Mouse (Mus musculus) intestine, postnatal 0 days (tissue): ENCODE measurements around the gene Col19a1. TPM values are rescaled to one million over a fixed set of nuclear protein-coding genes. Genes with fewer than 3 reads are reported as not detected.

Source experiments
- ATAC-seq: fragments of 200-750 bp; cut with Nextera tagmentation; 2 replicates; pipeline ENCODE4 v1.8.0; 2017; ENCODE audit warnings: mild to moderate bottlenecking, moderate TSS enrichment, moderate library complexity
- H3K27ac ChIP-seq: fragments of 300-500 bp; sonication (generic); 2 replicates; pipeline ENCODE4 v1.5.1; 2014; ENCODE audit warnings: mild to moderate bottlenecking, low read depth, low read length, moderate library complexity
- H3K27me3 ChIP-seq: fragments of 300-500 bp; sonication (generic); replicated peaks from 2 replicates; pipeline ENCODE4 v1.6.1; 2014; ENCODE audit warnings: low read length, mixed read lengths; ENCODE audit not compliant: control insufficient read depth, insufficient read depth
- H3K36me3 ChIP-seq: fragments of 300-500 bp; sonication (generic); 2 replicates; pipeline ENCODE4 v1.6.1; 2014; ENCODE audit warnings: mild to moderate bottlenecking, moderate library complexity; ENCODE audit not compliant: control insufficient read depth, insufficient read depth
- H3K4me1 ChIP-seq: fragments of 300-500 bp; sonication (generic); replicated peaks from 2 replicates; pipeline ENCODE4 v1.6.1; 2014; ENCODE audit warnings: antibody characterized with exemption, low read length, mixed read lengths; ENCODE audit not compliant: control insufficient read depth, insufficient read depth
- H3K4me2 ChIP-seq: fragments of 300-500 bp; sonication (generic); replicated peaks from 2 replicates; pipeline ENCODE4 v1.6.1; 2014; ENCODE audit warnings: low read depth, mild to moderate bottlenecking, moderate library complexity
- H3K4me3 ChIP-seq: fragments of 300-500 bp; sonication (generic); 2 replicates; pipeline ENCODE4 v1.5.1; 2014; ENCODE audit warnings: low read depth, low read length
- H3K9ac ChIP-seq: fragments of 300-500 bp; sonication (generic); 2 replicates; pipeline ENCODE4 v1.6.1; 2014; ENCODE audit warnings: mild to moderate bottlenecking, low read depth, low read length
- H3K9me3 ChIP-seq: fragments of 300-500 bp; sonication (generic); 2 replicates; pipeline ENCODE4 v1.6.1; 2016; ENCODE audit warnings: mixed run types; ENCODE audit not compliant: control insufficient read depth
- CTCF ChIP-seq: sonication (generic); IDR thresholded peaks from 2 replicates; pipeline ENCODE4 v1.5.1; 2016; ENCODE audit warnings: low read depth, mild to moderate bottlenecking, control low read depth, antibody characterized with exemption, moderate library complexity
- WGBS: fragments of 180-500 bp; shearing (Covaris S2); extraction: QIAGEN DNeasy Blood & Tissue Kit; methylation state at CpG from one replicate; pipeline ENCODE4 v1.1.7; 2014; 5-methylcytosine and 5-hydroxymethylcytosine counted together
- polyA plus RNA-seq: library from polyadenylated mRNA; unstranded; fragments of >200 nt; fragmentation: Nextera tagmentation; extraction: Ambion mirVana; gene quantifications from 2 replicates; pipeline ENCODE4 v1.2.1, GENCODE M21; 2015

Gene Col19a1
- polyA plus RNA-seq, 1 experiment from 2014 or later = 0.38 TPM

DNA sequence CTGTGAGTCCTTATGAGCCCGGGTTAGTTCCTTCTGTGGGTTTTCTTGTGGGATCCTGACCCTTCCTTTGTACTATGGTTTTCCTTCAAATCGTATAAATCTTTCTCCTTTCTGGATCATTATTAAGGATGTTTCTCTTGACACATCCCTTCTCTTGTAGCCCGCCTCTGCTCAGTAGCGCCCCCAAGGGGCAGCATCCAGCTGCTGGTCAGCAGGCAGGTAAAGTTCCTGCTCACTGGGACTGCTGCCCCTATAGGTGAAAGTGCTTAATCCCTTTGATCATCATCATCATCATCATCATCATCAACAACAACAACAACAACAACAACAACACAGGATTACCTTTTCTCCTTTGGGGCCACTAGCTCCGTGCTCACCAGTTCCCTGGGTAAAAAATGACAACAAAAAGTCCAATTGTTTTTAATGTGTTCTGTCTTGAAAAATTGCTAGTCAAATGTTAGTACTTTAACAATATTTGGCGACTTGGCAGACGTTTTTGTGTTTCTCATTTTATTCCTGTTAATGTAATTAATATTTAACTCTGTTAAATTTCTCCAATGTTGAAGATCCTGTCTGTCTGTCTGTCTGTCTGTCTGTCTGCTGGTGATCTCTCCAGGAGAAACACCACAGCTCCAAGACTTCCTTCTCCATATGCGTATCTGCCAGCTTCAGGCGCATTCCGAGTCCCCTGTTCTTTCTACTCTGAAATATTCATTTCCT is 249.6 kb downstream of the Col19a1 start:
- H3K36me3 ChIP-seq = no peaks in the 10 kb centered on the region
- H3K9me3 ChIP-seq = no peaks in the 10 kb centered on the region
- 81% methylated on average over 10 of the region's 10 CpGs for WGBS
- H3K4me2 ChIP-seq = no peak overlapping the region
- no peak for ATAC-seq
- H3K4me3 ChIP-seq = no peak overlapping the region
- no peaks in the 10 kb centered on the region for H3K4me1 ChIP-seq
- no peak overlapping the region for H3K27ac ChIP-seq
- TF ChIP-seq CTCF = no peak
- H3K27me3 ChIP-seq = no peaks in the 10 kb centered on the region
- no peak overlapping the region for H3K9ac ChIP-seq

DNA sequence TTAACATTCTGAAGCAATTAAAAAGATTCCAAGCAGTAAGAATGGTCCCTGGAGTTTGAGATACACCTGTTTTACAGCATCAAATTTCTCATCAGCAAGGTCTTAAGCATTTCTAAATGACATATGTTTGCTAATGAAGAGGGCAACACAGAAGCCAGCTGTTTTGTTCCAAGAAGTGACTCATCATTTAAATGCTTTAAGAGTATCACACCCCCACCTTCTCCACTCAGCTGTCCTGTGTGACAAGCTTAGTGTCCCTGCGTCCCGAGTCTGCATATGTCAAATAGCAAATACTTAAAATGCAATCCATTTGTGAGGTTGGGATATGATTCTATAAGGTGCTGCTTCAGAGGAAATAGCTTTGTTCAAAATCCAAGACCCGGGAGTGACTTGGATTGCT is 251.2 kb downstream of the Col19a1 start:
- ATAC-seq = no peak
- no peaks in the 10 kb centered on the region for H3K4me1 ChIP-seq
- H3K27ac ChIP-seq = no peak overlapping the region
- 77% methylated on average over 3 of the region's 3 CpGs for WGBS
- H3K27me3 ChIP-seq = no peaks in the 10 kb centered on the region
- no peak for TF ChIP-seq CTCF
- no peaks in the 10 kb centered on the region for H3K36me3 ChIP-seq
- H3K9me3 ChIP-seq = no peaks in the 10 kb centered on the region
- H3K9ac ChIP-seq = no peak overlapping the region
- no peak overlapping the region for H3K4me2 ChIP-seq
- H3K4me3 ChIP-seq = no peak overlapping the region

DNA sequence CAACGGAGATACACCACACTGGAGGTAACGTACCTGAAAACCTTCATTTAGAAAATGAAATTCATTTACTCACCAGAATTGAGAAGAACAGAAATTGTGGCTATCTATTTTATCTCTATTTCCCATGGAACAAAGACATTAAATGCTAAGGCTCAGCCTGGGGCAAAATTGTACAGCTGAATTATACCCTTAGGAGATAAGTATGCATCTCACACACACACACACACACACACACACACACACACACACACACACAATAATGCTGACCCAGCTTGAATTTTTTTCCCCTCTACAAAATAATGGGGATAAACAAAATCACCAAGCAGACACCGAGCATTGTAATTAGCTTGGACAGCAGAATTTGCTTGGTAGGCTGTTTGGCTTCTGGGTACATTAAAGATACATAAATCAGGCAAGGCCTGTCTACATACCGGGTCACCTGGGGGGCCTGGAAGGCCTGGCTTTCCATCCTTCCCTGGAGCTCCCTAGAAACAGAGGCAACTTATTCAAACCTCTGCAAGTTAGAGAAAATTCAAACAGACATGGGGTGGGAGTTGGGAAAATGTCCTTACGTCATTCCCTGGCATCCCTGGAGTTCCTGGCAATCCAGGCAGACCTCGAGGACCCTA is 270.2 kb downstream of the Col19a1 start:
- Histone ChIP-seq H3K9ac (no peak overlapping the region), H3K4me2 (no peak overlapping the region), H3K9me3 (no peaks in the 10 kb centered on the region), H3K36me3 (no peaks in the 10 kb centered on the region), H3K27ac (no peak overlapping the region), H3K27me3 (no peaks in the 10 kb centered on the region), H3K4me3 (no peak overlapping the region), H3K4me1 (no peaks in the 10 kb centered on the region)
- TF ChIP-seq CTCF = no peak
- 74% methylated on average over 6 of the region's 6 CpGs for WGBS
- ATAC-seq = no peak

DNA sequence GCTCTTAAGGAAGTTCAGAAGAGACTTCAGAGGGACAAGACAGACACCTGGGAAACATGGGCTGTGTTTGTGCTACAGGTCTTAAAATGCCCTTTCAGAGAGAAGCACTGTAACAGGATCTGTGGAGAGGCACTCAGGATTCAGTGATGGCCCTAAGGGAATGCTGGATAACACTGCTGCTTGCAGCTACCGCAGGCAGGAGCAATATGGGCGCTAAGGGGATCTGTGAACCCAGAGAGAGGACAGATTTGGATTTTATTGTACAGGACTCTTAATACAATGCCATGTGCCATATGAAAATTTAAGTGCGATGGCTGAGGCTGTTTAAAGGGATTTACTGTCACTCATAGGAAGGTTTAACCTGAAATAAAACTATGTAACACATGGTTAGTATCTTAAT is 270.8 kb downstream of the Col19a1 start:
- TF ChIP-seq CTCF = no peak
- no peak overlapping the region for H3K27ac ChIP-seq
- H3K9ac ChIP-seq = no peak overlapping the region
- 85% methylated on average over 3 of the region's 3 CpGs for WGBS
- no peaks in the 10 kb centered on the region for H3K4me1 ChIP-seq
- no peaks in the 10 kb centered on the region for H3K9me3 ChIP-seq
- no peaks in the 10 kb centered on the region for H3K36me3 ChIP-seq
- no peak overlapping the region for H3K4me2 ChIP-seq
- no peak overlapping the region for H3K4me3 ChIP-seq
- ATAC-seq = no peak
- H3K27me3 ChIP-seq = no peaks in the 10 kb centered on the region

DNA sequence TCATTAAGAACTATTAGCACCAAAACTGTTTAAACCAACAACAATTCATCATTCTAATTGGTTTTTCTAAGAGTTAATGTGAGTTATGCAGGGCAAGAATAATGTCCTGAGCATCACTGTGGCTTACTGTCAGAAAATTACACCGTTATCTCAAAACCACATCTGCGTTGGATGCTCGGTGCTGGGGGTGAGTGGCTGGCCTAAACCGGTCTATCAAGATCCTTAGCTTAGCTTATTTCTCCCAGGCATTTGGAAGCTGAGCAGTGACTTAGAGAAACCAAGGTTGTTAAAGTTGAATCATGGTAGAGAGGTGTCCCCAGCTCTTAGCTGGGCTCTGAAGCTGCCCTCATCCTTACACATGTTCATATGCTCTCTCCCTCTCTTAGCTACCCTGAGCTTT is 276.4 kb downstream of the Col19a1 start:
- H3K36me3 ChIP-seq = no peaks in the 10 kb centered on the region
- no peak overlapping the region for H3K9ac ChIP-seq
- H3K4me2 ChIP-seq = no peak overlapping the region
- no peak overlapping the region for H3K4me3 ChIP-seq
- no peak overlapping the region for H3K27ac ChIP-seq
- 62% methylated on average over 4 of the region's 4 CpGs for WGBS
- no peaks in the 10 kb centered on the region for H3K27me3 ChIP-seq
- TF ChIP-seq CTCF = no peak
- no peaks in the 10 kb centered on the region for H3K9me3 ChIP-seq
- ATAC-seq = no peak
- H3K4me1 ChIP-seq = no peaks in the 10 kb centered on the region

DNA sequence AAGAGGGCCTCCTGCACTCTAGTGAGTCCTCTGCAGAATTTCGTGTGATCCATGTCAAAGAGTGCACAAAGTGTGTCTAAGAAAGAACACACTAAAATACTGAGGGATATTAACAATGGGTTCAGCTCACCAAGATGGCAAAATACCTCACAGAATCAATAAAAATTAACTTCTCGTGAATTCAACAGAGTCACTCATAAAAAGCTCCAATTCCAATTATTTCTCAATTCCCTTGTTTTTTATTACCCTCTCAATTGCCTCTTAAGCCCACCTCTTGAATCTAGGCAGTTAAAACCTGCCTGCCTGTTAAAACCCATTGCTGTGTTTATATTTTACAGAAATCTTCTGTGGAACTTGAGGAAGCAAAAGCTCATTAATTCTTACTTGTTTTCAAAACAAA is 277.1 kb downstream of the Col19a1 start:
- no peak for ATAC-seq
- H3K27ac ChIP-seq = no peak overlapping the region
- TF ChIP-seq CTCF = no peak
- no peak overlapping the region for H3K4me3 ChIP-seq
- no peak overlapping the region for H3K4me2 ChIP-seq
- H3K9ac ChIP-seq = no peak overlapping the region
- no peaks in the 10 kb centered on the region for H3K4me1 ChIP-seq
- WGBS = 32% methylated on average over 2 of the region's 2 CpGs
- H3K9me3 ChIP-seq = no peaks in the 10 kb centered on the region
- H3K27me3 ChIP-seq = no peaks in the 10 kb centered on the region
- no peaks in the 10 kb centered on the region for H3K36me3 ChIP-seq
